Mouse (Mus musculus) C2C12 (cell line): ENCODE measurements around the gene Hoxa5.

Source experiments
- CTCF ChIP-seq: IDR thresholded peaks from one replicate; pipeline ENCODE4 v1.5.1; 2011; ENCODE audit not compliant: control insufficient read depth, insufficient read depth, insufficient read length
- FOSL1 ChIP-seq: IDR thresholded peaks from one replicate; pipeline ENCODE4 v1.8.0; 2011; ENCODE audit warnings: mild to moderate bottlenecking, low read length; ENCODE audit not compliant: poor library complexity, insufficient read depth, severe bottlenecking
- MAX ChIP-seq: IDR thresholded peaks from one replicate; pipeline ENCODE4 v1.6.1; 2011; ENCODE audit warnings: mild to moderate bottlenecking, control low read depth
- MYOD1 ChIP-seq: IDR thresholded peaks from one replicate; pipeline ENCODE4 v1.6.1; 2011; ENCODE audit warnings: low read depth; ENCODE audit not compliant: control insufficient read depth, insufficient read length
- MYOG ChIP-seq: IDR thresholded peaks from one replicate; pipeline ENCODE4 v1.6.1; 2011; ENCODE audit not compliant: control insufficient read depth, insufficient read length; ENCODE audit errors: extremely low read depth
- USF1 ChIP-seq: IDR thresholded peaks from one replicate; pipeline ENCODE4 v1.6.1; 2011; ENCODE audit warnings: low read depth, mild to moderate bottlenecking, control low read depth, moderate library complexity

- TF ChIP-seq CTCF (no peak), MAX (no peak), USF1 (no peak), MYOD1 (no peak), MYOG (no peak), FOSL1 (no peak)
These were observed 49.4 kb upstream of the Hoxa5 start for GRCm38 (mm10) chr6:52253511-52254500.
